8 mouse cellular contexts compared by ENCODE assay signal in genomic region chr7:62348106-62348803, GRCm38 (mm10). TPM values are rescaled to one million over a fixed set of nuclear protein-coding genes. Genes with fewer than 3 reads are reported as not detected.
DNase-seq lines count a peak whose midpoint lies in the region; ATAC-seq and TF ChIP-seq lines count a peak whose summit lies in the region.

No protein-coding gene starts in this region.

- peak overlapping the region; percentile 53 for H3K4me3 ChIP-seq in hindbrain, postnatal 0 days (ENCODE audit: low read length)
- peak overlapping the region; percentile 55 for H3K4me3 ChIP-seq in left cerebral cortex, adult 2 months

- peak; percentile 62 to 64 for DNase-seq in adrenal gland, adult 18-20 months (ENCODE audit: low spot score in 2 of 2)
- peak; percentile 94 for DNase-seq in embryo, embryonic 10 days (ENCODE audit: low spot score)
- DNase-seq in gastrocnemius, postnatal 10 days, result peak; percentile 85
- DNase-seq in hindbrain, postnatal 0 days (ENCODE audit: low spot score), result peak; percentile 91
- peak; percentile 78 to 81 for DNase-seq in left cerebral cortex, adult 2 months (ENCODE audit: extremely low spot score in 1 of 2, low spot score in 2 of 2)
- peak; percentile 44 for DNase-seq in lung, postnatal 25 days (ENCODE audit: low spot score)
- DNase-seq in right cerebral cortex, postnatal 14 days, result peak; percentile 80

- WGBS in hindbrain, postnatal 0 days, result 18% methylated on average over 40 of the region's 42 CpGs

- H3K9ac ChIP-seq in hindbrain, postnatal 0 days (replicated peaks; ENCODE audit: low read length), result peak overlapping the region; percentile 63

- peak; percentile 3; the same call in 1 of the 2 replicates for TF ChIP-seq CTCF in hindbrain, postnatal 0 days (IDR thresholded peaks at IDR 0.05; ENCODE audit: low read depth)
- no peak for TF ChIP-seq CTCF in left cerebral cortex, adult 2 months (IDR thresholded peaks at IDR 0.05)

- H3K4me2 ChIP-seq in hindbrain, postnatal 0 days (ENCODE audit: low read depth, low read length), result peak overlapping the region; percentile 66

- peak; percentile 97 for ATAC-seq in hindbrain, postnatal 0 days
- ATAC-seq in granulocyte monocyte progenitor cell, adult 5-6 weeks (replicated peaks; ENCODE audit: poor library complexity, severe bottlenecking), result no peak; the same call in 1 of the 2 replicates

- H3K27me3 ChIP-seq in hindbrain, postnatal 0 days (ENCODE audit: insufficient read depth, low read length), result no peaks in the 10 kb centered on the region

- H3K9me3 ChIP-seq in hindbrain, postnatal 0 days (ENCODE audit: low read length), result no peaks in the 10 kb centered on the region

- intact Hi-C loops in left cerebral cortex, adult 2 months (cut with DNase I), result no loop called here

- H3K36me3 ChIP-seq in hindbrain, postnatal 0 days (ENCODE audit: insufficient read depth, low read length), result no peaks in the 10 kb centered on the region

- H3K27ac ChIP-seq in hindbrain, postnatal 0 days, result peak overlapping the region; percentile 86
- peak overlapping the region; percentile 72; the same call in 1 of the 2 replicates for H3K27ac ChIP-seq in left cerebral cortex, adult 2 months

- no peaks in the 10 kb centered on the region for H3K4me1 ChIP-seq in hindbrain, postnatal 0 days (ENCODE audit: insufficient read depth, low read length)

RNA-seq across cellular contexts. Expression of gene Ndn, which starts 1.9 kb away (rescaled TPM):
- total RNA-seq in adrenal gland, adult 18-20 months (2021), result 10 to 100 TPM; 69.4 to 80.4 TPM
- total RNA-seq in gastrocnemius, postnatal 10 days (2021), result 10 to 100 TPM; 45.3 to 54.6 TPM
- 346 and 362 TPM in 2 replicates for total RNA-seq in hindbrain, postnatal 0 days (2014; rRNA removed)
- polyA plus RNA-seq in hindbrain, postnatal 0 days (2015; fragmentation: Nextera tagmentation; extraction: Ambion mirVana), result 520 and 552 TPM in 2 replicates
- 100 to 1,000 TPM; 112 to 117 TPM for total RNA-seq in left cerebral cortex, adult 2 months (2021)
- not detected in 2 replicates for total RNA-seq in granulocyte monocyte progenitor cell, adult 5-6 weeks (2014; fragmentation: Nextera tagmentation)
- total RNA-seq in granulocyte monocyte progenitor cell, adult 5-6 weeks (2017), result not detected in 2 replicates

RNA-seq across cellular contexts. Expression of gene Magel2, which starts 28.6 kb away (rescaled TPM):
- total RNA-seq in adrenal gland, adult 18-20 months (2021), result 1 to 10 TPM in 1 of 2 experiments, under 1 TPM in 1; 0.80 to 1.2 TPM
- total RNA-seq in gastrocnemius, postnatal 10 days (2021), result 1 to 10 TPM; 1.4 to 1.8 TPM
- 17.4 and 18.1 TPM in 2 replicates for total RNA-seq in hindbrain, postnatal 0 days (2014; rRNA removed)
- 10.5 and 10.6 TPM in 2 replicates for polyA plus RNA-seq in hindbrain, postnatal 0 days (2015; fragmentation: Nextera tagmentation; extraction: Ambion mirVana)
- 1 to 10 TPM; 1.4 to 3.5 TPM for total RNA-seq in left cerebral cortex, adult 2 months (2021)
- total RNA-seq in granulocyte monocyte progenitor cell, adult 5-6 weeks (2014; fragmentation: Nextera tagmentation), result not detected in 2 replicates
- total RNA-seq in granulocyte monocyte progenitor cell, adult 5-6 weeks (2017), result not detected in 2 replicates

Comparison
In these comparisons a context has a peak if more than half of its experiments do, and no peak if none do; other contexts are left out.
1. DNase-seq: peak in every context shown above with its lines; median percentile 94 in embryo, embryonic 10 days; 91 in hindbrain, postnatal 0 days; 85 in gastrocnemius, postnatal 10 days; 80 in right cerebral cortex, postnatal 14 days; 80 in left cerebral cortex, adult 2 months; 63 in adrenal gland, adult 18-20 months; 44 in lung, postnatal 25 days.
2. RNA of gene Ndn, which starts 1.9 kb away (total RNA-seq): 346 to 362 TPM in hindbrain, postnatal 0 days, 112 to 117 TPM in left cerebral cortex, adult 2 months, 69.4 to 80.4 TPM in adrenal gland, adult 18-20 months and 45.3 to 54.6 TPM in gastrocnemius, postnatal 10 days; not detected in granulocyte monocyte progenitor cell, adult 5-6 weeks; every median in the first group is over 10 times any median in the second.